Mouse (Mus musculus): Measurements from ENCODE around the gene Phf21b.

Gene Phf21b

GRCm38 (mm10) chr15:84846216-84846615 is 9.6 kb downstream of the Phf21b start:
- DNase-seq (ENCODE audit: low spot score in 2 of 2) = no peak

GRCm38 (mm10) chr15:84844831-84845230 is 11.0 kb downstream of the Phf21b start:
- DNase-seq (ENCODE audit: low spot score in 2 of 2) = no peak

- DNase-seq (ENCODE audit: low spot score in 2 of 2) = no peak
These were observed 12.8 kb downstream of the Phf21b start for GRCm38 (mm10) chr15:84843034-84843433.

- DNase-seq (ENCODE audit: low spot score in 2 of 2) = no peak
These were observed 13.7 kb downstream of the Phf21b start for GRCm38 (mm10) chr15:84841925-84842821.

GRCm38 (mm10) chr15:84840560-84840959 is 15.3 kb downstream of the Phf21b start:
- DNase-seq (ENCODE audit: low spot score in 2 of 2) = no peak

- no peak for DNase-seq (ENCODE audit: low spot score in 2 of 2)
These were observed 16.3 kb downstream of the Phf21b start for GRCm38 (mm10) chr15:84839521-84839920.

GRCm38 (mm10) chr15:84837896-84838295 is 18.0 kb downstream of the Phf21b start:
- no peak for DNase-seq (ENCODE audit: low spot score in 2 of 2)

- DNase-seq (ENCODE audit: low spot score in 2 of 2) = peak; percentile 73 to 91
These were observed 26.4 kb downstream of the Phf21b start for GRCm38 (mm10) chr15:84829416-84829815.

- DNase-seq (ENCODE audit: low spot score in 2 of 2) = no peak
These were observed 27.2 kb downstream of the Phf21b start for GRCm38 (mm10) chr15:84828603-84829002.

GRCm38 (mm10) chr15:84823086-84823485 is 32.8 kb downstream of the Phf21b start:
- DNase-seq (ENCODE audit: low spot score in 2 of 2) = no peak

GRCm38 (mm10) chr15:84820811-84821210 is 35.0 kb downstream of the Phf21b start:
- no peak for DNase-seq (ENCODE audit: low spot score in 2 of 2)

- no peak for DNase-seq (ENCODE audit: low spot score in 2 of 2)
These were observed 37.6 kb downstream of the Phf21b start for GRCm38 (mm10) chr15:84818284-84818683.

- no peak for DNase-seq (ENCODE audit: low spot score in 2 of 2)
These were observed 38.3 kb downstream of the Phf21b start for GRCm38 (mm10) chr15:84817589-84817988.

- DNase-seq (ENCODE audit: low spot score in 2 of 2) = no peak
These were observed 40.7 kb downstream of the Phf21b start for GRCm38 (mm10) chr15:84815171-84815570.

- no peak for DNase-seq (ENCODE audit: low spot score in 2 of 2)
These were observed 43.0 kb downstream of the Phf21b start for GRCm38 (mm10) chr15:84812831-84813357.

- DNase-seq (ENCODE audit: low spot score in 2 of 2) = no peak
These were observed 44.7 kb downstream of the Phf21b start for GRCm38 (mm10) chr15:84811126-84811525.

- DNase-seq (ENCODE audit: low spot score in 2 of 2) = no peak
These were observed 46.4 kb downstream of the Phf21b start for GRCm38 (mm10) chr15:84809275-84809952.

- DNase-seq (ENCODE audit: low spot score in 2 of 2) = peak in 1 of 2 experiments; percentile 73
These were observed 52.2 kb downstream of the Phf21b start for GRCm38 (mm10) chr15:84803685-84804084.

- no peak for DNase-seq (ENCODE audit: low spot score in 2 of 2)
These were observed 55.7 kb downstream of the Phf21b start for GRCm38 (mm10) chr15:84800132-84800531.

- no peak for DNase-seq (ENCODE audit: low spot score in 2 of 2)
These were observed 62.2 kb downstream of the Phf21b start for GRCm38 (mm10) chr15:84793649-84794048.

GRCm38 (mm10) chr15:84787161-84787560 is 68.7 kb downstream of the Phf21b start:
- no peak for DNase-seq (ENCODE audit: low spot score in 2 of 2)

- DNase-seq (ENCODE audit: low spot score in 2 of 2) = no peak
These were observed 71.0 kb downstream of the Phf21b start for GRCm38 (mm10) chr15:84784812-84785211.

- DNase-seq (ENCODE audit: low spot score in 2 of 2) = no peak
These were observed 77.3 kb downstream of the Phf21b start for GRCm38 (mm10) chr15:84778587-84778986.
